Mouse (Mus musculus) retina, adult 2 months (tissue): Measurements from ENCODE around the gene Psma6.

ENCODE experiments used
- DNase-seq: peaks from one replicate; pipeline ENCODE4 v3.0.0-alpha.2; 2012; ENCODE audit warnings: low read depth, low spot score

Psma6 gene

DNA sequence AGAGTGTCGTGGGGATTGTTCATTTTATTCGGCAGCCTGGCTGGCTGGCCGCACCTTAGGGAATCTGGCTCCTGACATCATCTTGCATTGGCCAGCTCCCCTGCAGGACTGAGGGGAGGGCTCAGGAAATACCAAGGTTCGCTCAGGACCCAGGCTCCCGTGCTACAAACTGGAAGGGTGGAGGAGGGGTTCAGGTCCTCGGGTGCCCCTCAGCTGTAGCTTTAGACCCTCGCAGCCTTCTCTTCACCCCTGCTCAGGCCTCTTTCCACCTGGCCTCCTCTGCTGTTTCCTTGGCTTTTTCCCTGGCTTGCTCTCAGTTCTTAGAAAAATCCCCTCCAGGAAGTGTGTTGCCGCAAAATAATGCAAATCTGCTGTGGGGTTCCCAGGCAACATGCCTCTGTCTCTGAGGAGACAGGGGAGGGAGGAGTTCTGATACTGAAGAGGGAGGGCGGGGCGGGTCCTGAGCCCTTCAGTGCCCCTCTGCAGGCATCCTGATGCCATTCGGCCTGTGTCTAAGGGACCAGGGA, 54.7 kb downstream of the Psma6 start:
- no peak for DNase-seq

DNA sequence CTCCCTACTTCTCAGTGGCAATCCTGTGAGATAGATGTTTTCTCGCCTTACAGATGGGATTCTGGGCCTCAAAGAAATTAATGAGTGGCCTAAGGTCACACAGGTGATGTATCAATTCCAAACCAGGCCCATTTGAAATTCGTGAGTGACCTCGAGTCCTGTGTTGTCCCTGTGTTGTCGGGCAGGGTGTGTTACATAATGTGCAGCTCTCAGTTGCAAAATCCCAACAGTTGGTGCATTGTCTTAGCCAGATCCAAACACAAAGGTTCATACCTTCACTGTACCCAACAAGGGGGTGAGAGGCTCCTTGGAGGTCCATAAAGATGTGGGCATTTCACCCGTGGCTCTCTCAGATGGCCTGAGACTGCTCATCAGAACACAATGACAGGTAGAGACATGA, 56.4 kb downstream of the Psma6 start:
- DNase-seq = no peak

DNA sequence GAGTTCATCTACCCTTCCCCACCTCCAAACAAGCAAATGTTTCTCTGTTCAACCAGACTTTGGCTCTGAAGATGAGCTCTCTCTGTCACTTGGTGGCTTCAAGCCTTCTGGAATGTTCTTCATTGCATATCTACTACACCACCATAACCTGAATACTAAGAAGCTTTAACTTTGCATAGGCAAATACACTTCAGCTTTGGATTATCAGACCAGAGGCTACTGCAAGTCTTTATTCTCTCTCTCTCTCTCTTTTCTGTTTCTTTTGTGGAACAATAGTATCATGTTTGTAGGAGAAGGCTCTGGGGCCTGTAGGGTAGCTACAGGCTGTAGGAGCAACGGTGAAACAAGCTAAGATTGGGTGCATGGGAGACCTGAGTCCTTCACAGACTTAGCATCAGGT, 58.2 kb downstream of the Psma6 start:
- DNase-seq = no peak

DNA sequence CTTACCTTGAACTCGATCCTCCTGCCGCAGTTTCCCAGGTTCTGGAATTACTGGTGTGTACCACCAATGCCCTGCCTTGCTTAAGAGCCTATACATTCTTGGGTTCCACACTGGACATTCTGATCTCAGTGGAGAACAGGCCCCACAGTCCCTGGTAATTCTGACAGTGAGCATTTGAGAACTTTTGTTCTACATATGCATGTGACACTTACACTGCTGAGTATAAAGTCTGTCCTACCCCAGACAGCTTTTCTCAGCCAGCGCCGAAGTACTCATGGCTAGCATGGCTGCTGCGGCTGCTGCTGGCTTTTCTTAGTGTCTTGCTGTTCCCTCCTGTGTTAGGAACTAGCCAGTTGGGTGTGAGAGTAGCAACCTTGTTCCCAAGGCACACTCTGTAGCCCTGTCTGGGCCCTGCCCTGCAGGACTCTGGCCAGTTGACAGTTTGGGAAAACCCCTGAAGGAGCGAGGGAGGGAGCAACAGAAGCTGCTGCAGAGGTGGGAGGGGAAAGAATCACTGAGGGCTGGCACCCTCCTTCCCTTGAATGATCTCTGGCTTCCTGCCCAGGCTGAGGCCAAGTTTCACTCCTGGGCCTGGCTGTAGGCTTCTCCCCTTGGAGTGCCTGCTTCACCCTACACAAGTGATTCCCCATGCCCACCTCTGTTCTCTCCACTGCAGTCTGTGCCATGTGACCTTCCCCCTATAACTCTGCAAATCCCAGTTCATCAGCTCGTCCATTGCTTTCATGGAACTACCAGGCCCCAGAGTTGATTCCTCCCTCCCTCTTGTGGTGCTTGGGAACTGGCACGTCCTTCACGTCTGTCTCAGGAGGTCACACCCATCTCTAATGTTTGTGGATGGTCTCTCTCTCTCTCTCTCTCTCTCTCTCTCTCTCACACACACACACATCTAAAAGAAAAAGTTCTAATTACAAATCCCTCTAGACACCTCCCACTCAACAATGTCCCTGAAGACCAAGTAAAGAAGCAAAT, 59.1 kb downstream of the Psma6 start:
- no peak for DNase-seq

DNA sequence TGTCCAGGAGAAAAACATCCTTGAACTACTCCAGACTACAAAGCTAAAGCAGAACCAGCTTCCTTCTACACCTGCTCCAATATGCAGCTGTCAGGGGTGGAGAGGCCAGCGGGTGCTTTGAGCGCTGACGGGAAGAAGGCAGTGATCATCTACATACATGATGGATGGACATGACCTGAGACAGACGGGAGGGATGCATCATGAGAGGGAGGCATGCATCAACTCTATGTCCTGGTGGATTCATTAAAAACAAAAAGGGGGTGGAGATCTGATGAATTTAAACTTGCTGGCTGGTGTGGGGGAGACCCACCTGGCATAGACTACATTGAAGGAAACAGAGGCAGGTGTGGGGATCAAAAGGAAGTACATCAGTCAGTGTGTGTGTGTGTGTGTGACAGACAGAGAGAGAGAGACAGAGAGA, 60.0 kb downstream of the Psma6 start:
- no peak for DNase-seq

DNA sequence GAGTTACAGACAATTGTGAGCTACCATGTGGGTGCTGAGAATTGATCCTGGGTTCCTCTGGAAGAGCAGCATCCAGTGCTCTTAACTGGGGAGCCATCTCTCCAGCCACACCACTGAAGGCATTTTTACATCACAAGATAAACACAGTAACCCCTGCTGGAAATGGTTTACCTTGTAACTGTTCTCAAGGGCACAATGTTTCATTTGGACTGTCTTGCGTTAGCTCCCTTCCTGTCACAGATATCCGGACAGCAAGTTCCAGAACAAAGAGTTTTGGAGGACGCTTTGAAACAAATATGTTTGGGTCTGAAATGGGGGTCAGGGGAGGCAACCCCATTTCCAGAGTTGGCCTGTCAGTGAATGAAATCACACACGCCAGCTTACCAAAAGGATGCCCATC, 61.6 kb downstream of the Psma6 start:
- no peak for DNase-seq

DNA sequence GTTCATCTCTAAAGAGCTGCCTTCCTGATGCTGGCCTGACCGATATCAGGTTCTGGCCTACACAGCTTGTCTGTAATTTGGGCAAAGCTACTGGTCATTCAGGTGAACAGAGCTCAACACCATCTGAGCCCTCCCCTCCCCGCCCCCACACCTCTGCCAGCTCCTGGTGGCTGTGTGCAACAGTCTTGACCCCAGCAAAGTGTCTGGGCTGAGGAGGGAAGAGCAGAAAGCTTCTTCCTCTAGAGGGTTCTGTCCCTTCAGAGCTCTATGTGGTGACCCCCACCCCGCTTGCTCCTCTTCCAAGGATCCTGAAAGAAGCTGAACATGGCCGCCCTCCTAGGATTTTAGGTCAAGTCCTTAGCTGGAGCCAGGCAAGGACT, 62.3 kb downstream of the Psma6 start:
- no peak for DNase-seq

DNA sequence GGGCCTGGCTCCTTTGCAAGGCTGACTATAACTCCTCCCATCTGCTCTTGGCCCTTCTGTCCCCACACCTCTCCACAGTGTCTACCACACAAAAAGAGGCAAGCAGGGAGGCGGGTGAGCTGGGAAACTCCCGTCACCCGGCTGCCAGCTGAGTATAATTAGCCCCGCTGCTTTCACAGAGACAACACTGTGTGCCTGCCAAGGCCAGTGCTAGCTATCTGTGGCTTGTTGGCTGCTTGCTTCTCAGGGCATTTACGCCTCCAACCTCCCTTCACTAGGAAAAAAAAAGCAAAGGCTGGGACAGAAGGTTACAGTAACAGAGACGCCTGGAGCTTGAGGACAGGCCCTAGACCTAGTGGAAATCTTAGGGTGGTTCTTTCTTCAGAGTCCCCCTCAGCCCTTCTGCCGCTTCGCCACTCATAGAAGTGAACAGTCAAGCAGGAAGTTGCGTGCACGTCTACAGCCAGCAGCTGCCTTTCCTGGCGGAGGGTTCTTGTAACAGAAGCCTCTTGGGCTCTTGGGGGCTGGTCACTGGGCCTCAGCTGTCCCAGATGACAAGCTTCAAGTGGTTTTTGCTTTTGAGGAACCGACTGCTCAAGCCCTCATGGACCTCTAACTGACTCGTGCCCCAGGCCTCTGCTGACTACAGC, 62.8 kb downstream of the Psma6 start:
- DNase-seq = peak; percentile 6

DNA sequence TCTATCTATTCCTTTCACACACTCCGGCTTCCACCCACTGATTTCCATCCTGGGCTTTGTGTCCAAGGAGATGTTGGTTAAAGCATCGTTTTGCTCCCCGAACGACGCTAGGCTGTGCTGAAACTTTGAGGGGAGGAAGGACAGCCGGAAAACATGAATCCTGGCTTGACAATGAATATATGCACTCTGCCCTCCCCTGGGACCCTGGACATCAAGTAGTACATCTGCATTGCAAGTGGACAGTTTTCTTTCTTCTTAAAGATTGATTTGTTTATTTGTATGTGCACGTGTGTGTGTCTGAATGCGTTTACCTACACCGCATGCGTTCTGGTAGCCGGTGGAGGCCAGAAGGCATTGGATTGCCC, 63.4 kb downstream of the Psma6 start:
- DNase-seq = no peak

DNA sequence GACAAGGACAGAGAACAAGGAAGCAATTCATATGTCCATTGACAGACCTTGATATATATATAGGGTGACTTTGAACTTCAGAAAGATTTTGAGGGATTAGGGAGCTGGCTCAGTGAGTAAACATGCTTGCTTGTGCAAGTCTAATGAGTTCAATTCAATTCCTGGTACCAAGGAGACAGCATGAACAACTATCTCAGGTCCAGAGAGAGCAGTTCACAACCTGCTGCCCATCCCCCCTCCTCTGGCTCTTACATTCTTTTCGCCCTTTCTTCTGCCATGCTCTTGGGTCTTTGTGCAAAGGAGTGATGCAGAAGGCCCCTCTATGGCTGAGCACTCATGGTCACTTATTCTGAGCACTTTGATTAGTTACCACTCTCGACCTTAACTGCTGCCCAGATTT, 64.4 kb downstream of the Psma6 start:
- DNase-seq = no peak

DNA sequence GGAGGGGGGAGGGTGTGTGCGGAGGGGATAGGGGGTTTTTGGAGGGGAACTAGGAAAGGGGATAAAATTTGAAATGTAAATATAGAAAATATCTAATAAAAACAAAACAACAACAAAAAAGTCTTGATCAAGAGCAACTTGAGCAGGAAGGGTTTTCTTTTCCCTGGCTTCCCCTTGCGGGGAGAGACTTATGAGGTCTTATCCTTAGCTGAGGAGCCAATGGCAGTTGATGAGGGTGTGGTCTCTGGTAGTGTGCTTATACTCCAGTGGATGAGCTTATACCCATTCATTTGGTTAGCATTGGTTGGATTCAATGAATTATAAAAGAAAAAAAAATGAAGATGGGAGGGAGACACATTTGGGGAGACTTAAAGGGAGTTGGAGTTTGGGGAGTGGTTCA, 65.0 kb downstream of the Psma6 start:
- DNase-seq = no peak

DNA sequence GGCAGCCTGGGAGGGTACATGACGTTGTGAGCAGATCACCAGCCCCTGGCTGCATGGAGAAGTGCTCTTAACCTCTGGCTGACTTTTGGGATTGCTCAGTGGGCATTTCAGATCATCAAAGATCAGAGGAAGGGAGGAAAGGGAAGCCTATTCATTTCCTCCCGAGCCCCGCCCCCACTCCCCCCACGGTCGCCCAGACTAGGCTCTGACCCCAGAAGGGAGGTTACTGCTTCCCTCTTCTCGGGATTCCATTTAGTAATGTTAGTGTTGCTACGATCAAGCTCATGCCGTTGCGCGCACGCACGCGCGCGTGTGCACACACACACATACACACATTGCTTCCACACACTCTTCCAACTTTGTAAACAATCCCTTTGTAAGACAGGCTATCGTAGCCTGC, 66.4 kb downstream of the Psma6 start:
- no peak for DNase-seq

DNA sequence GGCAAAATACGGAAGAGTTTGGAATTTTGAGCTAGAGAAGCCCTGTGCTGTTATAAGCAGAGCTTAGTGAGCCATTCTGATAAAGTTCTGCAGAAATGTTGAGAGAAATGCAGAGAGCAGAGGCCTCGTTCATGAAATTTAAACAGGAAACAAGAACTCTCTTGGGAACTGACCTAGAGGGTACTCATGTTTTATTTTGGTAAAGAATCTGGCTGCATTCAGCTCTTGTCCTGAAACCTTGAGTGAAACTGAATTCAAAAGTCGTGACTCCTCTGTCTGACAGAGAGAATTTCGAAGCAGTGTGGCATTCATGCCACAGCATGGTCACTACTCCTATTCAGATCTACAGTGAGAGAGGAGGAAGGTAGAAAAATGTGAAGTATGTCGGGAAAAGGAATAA, 68.8 kb downstream of the Psma6 start:
- DNase-seq = no peak

DNA sequence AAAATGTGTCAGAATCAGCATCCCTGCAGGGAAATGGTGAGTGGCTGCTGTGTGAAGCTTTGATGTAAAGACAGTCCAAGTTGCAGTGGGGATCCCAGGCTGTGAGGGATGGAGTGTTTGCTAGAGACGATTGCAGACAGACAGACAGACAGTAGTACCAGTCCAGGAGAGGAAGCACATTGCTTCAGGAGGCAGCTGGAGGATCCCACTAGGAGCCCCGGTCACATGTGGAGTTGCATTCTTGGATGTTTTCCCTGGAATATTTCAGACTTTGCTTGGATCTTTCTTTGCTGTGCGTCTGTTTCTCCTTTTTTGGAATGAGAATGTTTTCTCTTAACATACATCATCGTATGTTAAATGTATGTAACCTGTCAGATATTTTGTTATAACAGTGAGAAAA, 69.9 kb downstream of the Psma6 start:
- DNase-seq = no peak

DNA sequence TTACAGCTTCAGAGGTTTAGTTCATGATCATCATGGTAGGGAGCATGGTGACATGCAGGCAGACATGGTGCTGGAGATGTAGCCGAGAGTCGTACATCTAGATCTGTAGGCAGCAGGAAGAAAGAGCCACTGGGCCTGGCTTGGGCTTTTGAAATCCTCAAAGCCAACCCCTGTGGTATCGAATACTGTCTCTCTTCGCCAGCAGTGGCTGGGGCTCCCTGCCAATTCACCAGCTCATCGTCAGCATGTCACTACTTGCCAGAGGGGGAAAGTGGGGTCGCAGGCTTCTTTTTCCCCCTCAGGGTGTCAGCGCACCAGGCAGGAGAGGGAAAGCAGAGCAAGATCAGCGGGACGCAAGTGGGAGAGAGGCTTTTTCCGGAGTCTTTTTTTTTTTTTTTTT, 71.2 kb downstream of the Psma6 start:
- no peak for DNase-seq

DNA sequence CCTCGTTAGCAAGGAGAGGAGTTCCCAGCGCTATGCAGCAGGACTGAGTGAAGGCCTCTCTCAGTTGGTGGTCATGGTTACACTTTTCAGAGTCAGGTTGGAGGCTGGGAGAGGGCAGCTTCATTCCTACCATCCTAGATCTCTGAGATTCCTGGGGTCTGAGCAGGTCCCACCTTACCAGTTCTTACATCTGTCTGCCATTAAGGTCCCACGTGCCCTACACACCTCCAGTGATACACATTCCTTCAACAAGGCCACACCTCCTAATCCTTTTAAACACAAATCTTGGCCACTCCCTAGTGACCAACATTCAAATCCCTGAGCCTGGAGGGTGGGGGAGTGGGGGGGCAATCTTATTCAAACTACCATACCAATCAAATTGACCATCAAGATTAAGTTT, 72.1 kb downstream of the Psma6 start:
- no peak for DNase-seq

DNA sequence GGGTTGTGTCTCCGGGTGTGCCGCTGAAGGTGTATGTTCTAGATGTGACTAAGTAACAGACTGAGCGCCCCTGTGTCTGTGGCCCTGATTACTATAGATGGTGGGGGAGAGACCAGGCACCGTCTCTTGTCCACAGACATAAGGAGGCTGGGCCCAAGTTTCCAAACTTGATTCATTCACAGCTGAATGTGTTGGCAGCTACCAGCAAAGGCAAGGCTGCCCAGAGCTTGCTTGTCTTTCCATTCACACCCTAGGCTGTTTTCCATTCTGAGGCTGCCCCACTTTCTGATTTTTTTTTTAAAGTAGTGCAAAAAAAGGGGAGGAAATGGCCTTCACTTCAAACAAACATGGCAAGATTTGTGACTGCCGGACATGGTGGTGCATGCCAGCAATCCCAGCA, 72.9 kb downstream of the Psma6 start:
- DNase-seq = no peak

DNA sequence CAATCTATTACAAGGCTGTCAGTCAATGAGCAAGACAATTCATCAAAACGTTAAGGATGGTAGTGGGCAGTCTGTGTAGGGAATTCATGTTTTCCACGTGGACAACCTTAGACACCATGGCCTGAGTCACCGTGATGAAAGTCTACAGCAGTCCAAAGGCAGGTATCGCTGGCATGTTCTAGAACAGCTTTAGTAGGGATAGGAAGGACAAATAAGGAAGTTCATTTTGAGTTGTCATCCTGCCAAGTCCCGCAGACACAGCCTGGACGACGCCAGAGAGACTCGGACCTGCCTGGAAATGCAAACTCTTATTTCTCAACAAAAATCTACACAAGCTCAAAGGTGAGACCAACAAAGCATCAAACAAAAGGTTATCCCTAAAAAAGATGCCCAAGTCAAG, 75.7 kb downstream of the Psma6 start:
- DNase-seq = no peak

DNA sequence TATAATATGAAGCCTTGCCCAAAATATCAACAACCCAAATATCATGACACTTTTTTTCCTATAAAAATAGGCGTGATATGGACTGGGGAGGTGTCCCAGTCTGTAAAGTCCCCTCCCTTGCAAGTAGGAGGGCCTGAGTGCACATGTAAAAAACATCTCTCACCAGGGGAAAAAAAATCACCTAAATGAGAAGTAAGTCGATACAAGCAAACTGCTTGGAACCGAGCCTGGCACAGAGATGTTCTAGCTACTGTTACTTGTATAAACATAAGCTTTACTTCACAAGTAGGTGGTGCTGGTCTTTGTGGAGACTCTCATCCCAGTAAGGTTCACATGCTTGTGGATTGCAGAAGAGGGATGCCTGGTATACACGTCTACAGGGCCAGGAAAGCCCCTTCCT, 76.9 kb downstream of the Psma6 start:
- DNase-seq = no peak

DNA sequence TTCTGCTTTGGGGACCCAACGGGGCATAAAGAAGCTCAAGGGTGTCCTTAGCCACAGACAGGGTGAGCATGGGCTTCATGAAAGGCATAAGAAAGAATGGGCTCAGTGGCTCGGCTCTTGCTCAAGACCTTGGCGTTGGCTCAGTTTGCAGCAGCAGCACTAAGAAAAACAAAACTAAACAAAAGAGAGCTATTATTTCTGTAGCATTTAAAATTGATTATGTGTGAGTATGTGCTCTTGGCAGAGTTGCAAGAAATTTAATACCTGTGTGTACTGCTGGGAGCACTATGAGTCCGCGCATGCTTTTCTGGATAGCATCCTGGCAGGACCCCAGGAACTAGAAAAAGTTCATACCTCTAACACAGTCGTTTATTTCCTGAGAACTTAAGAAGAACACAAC, 77.7 kb downstream of the Psma6 start:
- no peak for DNase-seq

DNA sequence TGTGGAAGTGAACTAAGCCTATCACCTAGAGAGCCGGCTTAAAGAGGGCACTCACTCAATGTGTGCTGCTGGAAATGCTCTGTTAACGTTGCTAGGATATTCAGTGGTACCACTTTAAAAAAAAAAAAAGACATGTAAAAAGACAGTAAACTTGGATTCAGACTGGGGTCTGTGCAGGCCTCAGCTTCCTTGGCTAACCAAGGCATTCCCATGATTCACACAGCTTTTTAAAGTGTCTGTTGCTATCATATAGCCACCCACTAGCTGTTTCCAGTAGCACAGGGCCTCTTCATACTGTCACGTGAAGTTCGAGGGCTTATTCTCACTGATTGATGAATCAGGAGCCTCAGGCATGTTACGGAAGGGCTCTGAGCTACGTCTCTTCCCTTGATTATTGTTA, 78.4 kb downstream of the Psma6 start:
- no peak for DNase-seq

DNA sequence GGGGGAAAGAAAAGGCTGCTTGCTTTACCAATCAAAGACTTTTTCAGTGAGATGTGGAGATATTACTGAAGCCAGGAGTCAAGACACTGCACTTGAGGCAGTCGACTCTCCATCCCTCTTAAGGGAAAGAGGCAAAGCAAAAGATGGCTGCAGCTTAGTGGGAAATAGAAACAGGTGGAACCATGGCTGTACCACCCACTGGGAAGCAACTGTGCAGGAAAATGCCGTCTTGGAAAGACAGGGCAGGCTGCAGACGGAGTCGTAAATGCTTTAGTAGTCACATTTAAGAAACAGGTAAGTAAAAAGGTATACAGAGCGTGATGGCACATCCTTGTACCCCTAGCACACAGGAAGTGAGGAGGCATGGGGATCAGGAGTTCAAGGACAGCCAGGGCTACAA, 79.1 kb downstream of the Psma6 start:
- DNase-seq = no peak
